Mouse (Mus musculus) central nervous system, embryonic 11.5 days (tissue): ENCODE results near the gene Hmox1. TPM values are rescaled to one million over a fixed set of nuclear protein-coding genes. Genes with fewer than 3 reads are reported as not detected.

Experiments
- polyA plus RNA-seq: library from polyadenylated mRNA; depleted of rRNA; stranded (reverse); fragments of >200 nt; gene quantifications from 2 replicates; pipeline ENCODE4 v1.2.3, GENCODE M21; 2012; rRNA removed

The Hmox1 gene
- 18.3 and 19.1 TPM in 2 replicates for polyA plus RNA-seq

DNA sequence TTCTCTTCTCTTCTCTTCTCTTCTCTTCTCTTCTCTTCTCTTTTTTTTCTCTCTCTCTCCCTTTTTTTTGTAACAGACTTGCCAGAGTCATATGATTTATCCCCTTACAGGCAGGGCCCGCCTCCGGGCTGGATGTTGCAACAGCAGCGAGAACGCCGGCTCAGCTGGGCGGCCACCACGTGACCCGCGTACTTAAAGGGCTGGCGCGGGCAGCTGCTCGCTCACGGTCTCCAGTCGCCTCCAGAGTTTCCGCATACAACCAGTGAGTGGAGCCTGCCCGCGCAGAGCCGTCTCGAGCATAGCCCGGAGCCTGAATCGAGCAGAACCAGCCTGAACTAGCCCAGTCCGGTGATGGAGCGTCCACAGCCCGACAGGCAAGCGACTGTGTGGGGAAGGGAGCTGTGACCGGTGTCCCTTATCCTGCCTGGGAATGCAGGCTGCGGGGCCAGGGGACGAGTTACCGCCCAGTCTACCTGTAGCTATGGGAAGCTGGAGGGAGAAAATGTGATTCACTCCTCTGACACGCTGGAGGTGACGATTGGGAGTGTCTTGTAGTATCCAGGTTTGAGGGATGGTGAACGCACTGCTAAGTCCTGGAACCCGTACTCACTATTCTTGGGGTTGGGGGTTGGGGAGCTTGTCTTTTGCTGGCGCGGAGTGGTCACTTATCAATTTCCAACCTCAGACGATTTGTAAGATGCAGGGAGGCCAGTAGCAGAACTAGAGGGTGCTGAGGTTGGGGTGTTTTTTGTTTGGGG lies at the start of gene Hmox1:
Hmox1 (plus strand) TSS at position 223 of the 758 bp plus-strand sequence.

DNA sequence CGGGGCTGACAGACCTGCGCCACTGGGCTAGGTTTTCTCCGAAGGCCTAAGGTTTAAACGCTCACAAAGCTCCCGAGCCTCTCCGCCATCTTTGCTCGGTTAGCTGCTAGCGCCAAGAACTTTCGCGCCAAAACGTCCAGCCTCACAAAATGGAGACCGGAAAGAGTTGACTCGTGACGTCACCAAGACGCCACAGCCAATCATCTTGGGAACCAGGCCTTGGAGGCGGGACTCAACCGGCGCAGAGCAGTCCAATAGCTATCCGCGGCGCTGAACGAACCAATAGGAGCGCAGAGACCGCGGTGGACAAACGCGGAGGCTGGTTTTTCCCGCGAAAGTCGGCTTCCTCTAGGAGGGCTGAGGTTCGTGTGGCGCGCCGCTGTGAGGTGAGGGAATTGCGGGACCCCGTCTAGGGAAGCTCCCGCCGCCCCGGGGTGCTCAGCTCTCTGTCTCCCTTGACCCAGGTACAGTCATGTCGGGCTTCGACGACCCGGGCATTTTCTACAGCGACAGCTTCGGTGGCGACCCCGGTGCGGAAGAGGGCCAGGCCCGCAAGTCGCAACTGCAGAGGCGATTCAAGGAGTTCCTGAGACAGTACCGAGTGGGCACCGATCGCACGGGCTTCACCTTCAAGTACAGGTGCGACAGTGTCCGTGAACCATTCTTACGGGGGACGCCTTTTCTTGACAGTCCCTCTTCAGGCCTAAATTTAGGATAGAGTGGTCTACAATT lies 16.0 kb downstream of the Hmox1 start, which contains the start of gene Mcm5:
Mcm5 (plus strand) TSS at position 334 of the 732 bp plus-strand sequence.

Other genes with a start within 250 kb of the Hmox1 start
- gene Isx, start 220.4 kb upstream of the Hmox1 start, polyA plus RNA-seq = 0.06 TPM in 1 of 2 replicates, not detected in the other
- gene Hmgxb4, start 100.3 kb upstream of the Hmox1 start, polyA plus RNA-seq = 75.8 and 82.1 TPM in 2 replicates
- gene Tom1, start 59.9 kb upstream of the Hmox1 start, polyA plus RNA-seq = 22.3 and 22.8 TPM in 2 replicates
- 178 and 205 TPM in 2 replicates for gene Mcm5, start 15.9 kb downstream of the Hmox1 start, polyA plus RNA-seq
- 0.19 and 0.26 TPM in 2 replicates for gene Rasd2, start 120.3 kb downstream of the Hmox1 start, polyA plus RNA-seq